Mouse (Mus musculus) inflammation-experienced regulatory T-cells, adult 6 months (primary cell): Measurements from ENCODE around the gene Lmntd1. TPM values are rescaled to one million over a fixed set of nuclear protein-coding genes. Genes with fewer than 3 reads are reported as not detected.

Experiments used
- ATAC-seq: one replicate; pipeline ENCODE4 v1.8.0; 2017
- polyA plus RNA-seq, 3 experiments: library from polyadenylated mRNA; unstranded; fragments of 100-300 nt; shearing (Covaris generic); gene quantifications; one replicate each; pipeline ENCODE4 v1.2.1; 2017

The Lmntd1 gene
- polyA plus RNA-seq, 3 experiments from 2014 or later, result not detected

DNA sequence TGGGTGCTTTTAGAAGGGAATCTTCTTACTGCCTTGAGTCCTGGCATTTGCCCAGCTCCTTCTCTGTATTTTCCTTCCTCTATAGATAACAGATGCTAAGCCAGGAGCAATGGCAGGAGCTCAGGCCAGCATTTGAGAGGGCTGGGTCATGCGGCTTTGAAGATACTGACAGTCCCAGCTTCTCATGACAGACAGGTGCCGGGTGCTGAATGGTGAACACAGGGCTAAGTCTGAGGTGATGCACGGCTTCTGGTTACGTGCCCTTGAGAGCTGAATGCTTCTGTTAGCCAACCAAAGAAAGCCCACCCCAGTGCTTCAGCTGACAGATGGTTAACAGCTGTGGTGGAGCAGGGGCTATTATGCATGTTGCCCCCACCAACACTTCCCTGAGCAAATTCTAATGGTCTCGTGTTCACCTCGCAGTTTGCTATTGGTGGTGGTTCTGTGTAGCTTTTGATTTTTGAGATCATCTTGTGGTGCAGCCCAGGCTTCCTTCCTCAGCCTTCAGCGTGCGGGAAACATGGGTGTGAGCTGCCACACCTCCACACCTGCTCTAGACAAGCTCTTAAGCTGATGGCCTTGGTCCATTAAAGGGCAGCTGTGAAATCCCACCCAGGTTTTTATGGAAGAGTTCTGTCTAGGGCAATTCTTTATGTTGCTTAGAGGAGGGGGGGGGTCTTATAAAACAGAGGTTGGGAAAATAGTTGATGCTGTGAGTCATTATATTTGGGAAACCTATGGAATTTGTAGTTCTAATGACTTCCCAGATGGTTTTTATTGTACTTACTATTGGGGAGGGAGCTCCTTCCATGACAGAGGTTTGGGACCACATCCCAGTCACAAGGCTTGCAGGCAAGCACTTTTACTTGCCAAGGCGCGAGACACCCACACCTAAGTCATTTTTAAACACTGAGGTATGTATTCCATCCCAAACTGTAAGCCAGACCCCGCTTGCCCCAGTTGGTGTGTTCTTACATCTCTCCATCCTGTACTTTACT lies 181.1 kb downstream of the Lmntd1 start:
- ATAC-seq, result no peak

- ATAC-seq, result no peak
Observed at GRCm38 (mm10) chr6:145431747-145432146, 182.4 kb downstream of the Lmntd1 start.

DNA sequence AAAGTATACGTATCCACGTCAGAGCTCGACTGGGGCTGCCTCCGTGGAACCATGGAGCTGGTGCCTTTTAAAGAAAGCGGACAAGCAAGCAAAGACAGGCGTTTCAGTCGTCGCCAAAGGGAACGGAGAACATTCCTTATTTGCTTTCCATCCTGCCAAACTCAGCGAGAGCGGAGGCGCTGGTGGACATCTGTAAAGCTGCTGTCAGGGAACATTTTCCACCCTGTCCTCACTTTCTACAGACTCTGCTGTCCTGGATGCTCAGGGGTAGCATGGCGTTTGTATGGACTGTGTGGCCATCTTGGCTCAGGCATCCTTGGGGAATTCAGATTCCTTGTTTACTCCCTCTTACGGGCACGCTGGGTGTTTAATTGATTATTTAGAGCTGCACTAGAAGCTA lies 186.7 kb downstream of the Lmntd1 start:
- no peak for ATAC-seq

GRCm38 (mm10) chr6:145426501-145426900 lies 187.6 kb downstream of the Lmntd1 start:
- no peak for ATAC-seq

DNA sequence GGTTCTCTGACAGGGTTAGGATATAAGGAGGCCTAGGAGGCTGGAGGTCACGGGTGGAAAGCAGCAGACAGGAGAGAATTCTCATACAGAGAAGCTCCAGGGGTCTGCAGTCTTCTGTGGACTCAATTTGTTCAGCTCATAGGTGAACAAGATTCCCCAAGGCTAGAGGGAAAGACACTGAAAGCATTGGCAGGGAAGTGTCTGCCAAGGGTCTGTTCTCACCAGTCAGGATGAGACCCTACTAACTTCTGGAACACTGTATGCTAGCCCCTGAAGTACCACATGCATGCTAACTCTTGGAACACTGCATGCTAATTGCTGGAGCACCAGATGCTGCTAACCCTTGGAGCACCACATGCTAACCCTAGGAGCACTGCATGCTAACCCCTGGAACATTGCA lies 190.0 kb downstream of the Lmntd1 start:
- ATAC-seq, result no peak

DNA sequence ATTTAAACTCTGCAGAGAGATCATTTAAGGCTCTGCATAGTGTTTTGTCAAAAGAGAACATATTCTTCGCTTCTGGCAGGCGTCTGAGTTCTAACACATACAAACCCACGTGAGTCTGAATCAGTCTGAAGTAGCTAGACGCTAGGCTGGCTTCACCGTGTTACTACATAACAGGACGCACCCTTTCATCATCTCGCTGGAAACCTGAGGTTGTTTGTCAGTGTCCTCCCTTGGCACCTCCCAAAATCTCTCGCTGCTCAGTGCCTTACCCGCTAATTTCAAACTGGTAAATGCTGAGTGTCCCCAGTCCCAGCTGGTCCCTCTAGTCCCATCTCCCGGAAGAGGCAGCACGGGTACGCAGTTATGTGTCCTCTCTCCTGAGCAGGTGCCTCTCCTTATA lies 190.6 kb downstream of the Lmntd1 start:
- no peak for ATAC-seq

DNA sequence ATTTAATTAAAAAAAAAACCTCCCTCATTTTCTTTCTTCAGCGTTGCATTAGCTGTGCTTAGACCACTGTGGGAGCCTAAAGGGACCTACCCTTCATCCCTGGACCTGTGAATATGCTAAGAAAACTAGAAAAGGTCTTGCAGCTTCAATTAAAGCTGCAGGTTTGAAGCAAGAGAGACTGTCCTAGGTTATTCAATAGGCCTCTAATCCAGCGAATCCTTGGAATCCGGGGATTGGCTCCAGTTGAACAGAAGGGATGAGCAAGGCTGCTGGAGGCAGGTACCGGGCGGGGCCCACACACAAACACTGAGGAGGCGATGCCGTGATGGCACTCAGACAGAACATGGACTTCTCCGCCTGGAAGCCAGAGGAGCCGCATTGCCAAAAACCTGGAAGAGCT lies 192.5 kb downstream of the Lmntd1 start:
- no peak for ATAC-seq

- no peak for ATAC-seq
Observed at GRCm38 (mm10) chr6:145420407-145420806, 193.7 kb downstream of the Lmntd1 start.

DNA sequence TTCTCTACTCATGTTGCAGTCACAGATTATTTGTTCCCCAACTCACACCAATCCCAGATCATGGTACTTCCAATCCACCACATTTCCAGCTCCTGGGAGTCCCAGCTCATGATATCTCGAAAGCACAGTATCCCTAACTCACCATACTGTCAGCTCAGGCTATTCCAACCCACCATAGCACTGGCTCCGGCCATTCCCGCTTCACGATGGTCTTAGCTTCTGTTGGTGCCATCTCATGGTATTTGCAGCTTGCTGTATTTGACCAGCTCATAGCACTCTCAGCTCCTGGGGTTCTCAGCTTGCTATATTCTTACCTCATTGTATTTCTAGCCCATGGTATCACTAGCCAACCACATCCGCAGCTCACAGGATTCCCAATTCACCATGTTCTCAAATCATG lies 195.3 kb downstream of the Lmntd1 start:
- ATAC-seq, result no peak

GRCm38 (mm10) chr6:145417720-145418440 lies 196.2 kb downstream of the Lmntd1 start:
- peak; percentile 41 for ATAC-seq

DNA sequence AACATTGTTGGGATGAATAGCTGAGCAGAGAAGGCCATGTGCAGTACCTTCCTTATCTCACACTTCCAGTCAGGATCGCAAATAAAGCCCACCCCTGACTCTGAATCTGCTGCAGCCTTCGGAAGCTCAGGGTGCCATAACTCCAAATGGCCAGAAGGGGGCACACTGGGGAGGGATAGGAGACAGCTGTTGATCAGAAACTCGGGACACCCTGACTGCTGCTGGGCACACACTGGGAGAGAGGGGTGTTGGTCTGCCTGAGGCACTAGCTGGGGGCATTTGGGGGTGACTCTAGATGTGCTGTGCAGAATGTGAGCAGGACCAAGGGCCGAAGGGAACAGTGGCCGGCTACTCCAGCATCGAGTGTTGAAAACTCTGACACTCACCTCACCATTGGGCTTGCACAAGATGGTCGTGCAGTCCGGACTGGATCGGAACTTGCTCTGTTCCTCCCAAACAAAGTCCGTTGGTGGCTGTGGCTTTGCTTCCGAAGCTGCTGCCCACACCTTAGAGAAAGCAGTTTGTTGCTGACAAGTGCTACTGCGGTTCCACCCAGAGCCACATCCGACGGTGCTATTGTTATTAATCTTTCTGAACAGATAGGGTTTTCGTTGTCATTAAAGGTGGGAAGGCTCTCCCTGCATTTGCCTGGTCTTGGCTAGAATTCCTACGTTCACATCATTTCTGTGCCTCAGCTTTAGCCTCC lies 197.0 kb downstream of the Lmntd1 start:
- peak; percentile 21 for ATAC-seq

GRCm38 (mm10) chr6:145404369-145405051 lies 209.6 kb downstream of the Lmntd1 start:
- no peak for ATAC-seq

- no peak for ATAC-seq
Observed at GRCm38 (mm10) chr6:145401140-145401539, 213.0 kb downstream of the Lmntd1 start.

DNA sequence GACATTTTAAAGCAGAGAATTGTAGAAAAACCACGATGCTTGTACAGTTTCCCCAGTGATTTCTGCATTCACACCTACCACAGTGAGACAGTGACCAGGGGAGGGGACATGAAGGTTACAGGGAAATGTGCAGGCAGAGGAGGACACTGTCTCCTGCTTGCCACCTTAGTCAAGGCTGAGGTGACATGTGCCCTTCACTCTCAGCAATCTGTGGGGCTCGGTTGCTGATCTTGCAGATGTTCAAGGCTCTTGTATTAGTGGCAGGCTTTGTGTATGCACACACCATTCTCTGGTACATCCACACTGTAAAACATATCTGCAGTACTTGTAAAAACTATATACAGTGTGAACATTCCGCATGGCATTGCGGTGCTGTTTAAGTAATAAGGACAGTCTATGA lies 216.2 kb downstream of the Lmntd1 start:
- no peak for ATAC-seq

GRCm38 (mm10) chr6:145396534-145396933 lies 217.6 kb downstream of the Lmntd1 start:
- ATAC-seq, result no peak

- ATAC-seq, result no peak
Observed at GRCm38 (mm10) chr6:145390421-145390820, 223.7 kb downstream of the Lmntd1 start.

DNA sequence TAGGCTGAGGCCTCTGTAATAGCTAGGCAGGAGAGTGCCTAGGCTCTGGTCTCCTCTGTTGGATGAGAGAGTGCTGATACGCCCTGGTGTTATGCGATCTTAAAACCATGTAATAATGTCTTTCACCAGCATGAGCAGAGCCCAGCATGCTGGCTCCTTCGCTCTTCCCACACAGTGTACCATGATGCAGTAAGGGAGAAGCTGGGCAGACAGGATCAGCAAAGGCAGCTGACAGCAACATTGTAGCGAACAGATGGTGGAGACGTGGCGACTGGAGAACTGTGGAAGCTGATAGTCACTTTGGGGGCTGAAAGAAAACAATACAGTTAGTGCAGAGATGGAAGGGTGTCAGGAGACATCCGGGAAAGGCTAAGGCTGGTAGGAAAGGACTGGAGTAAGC lies 224.2 kb downstream of the Lmntd1 start:
- no peak for ATAC-seq

DNA sequence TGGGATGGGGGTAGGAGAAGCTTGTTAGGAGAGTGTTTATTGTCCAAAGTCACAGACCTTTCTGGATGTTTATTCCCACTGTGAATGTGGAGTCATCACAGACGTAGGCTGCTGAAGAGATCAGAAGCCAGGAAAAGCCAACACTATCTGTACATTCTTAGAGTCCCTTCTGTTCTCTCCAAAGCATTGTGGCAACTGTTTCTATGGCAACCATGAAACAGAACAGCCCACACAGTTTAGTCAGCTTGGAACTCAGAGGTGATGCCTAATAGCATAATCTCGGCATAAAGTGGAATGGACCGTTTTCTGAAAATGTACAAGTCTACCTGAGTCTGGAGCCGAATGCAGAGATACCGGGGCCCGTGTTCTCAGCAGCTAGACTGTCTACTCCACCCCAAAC lies 226.7 kb downstream of the Lmntd1 start:
- no peak for ATAC-seq

- no peak for ATAC-seq
Observed at GRCm38 (mm10) chr6:145382586-145383380, 231.3 kb downstream of the Lmntd1 start.

DNA sequence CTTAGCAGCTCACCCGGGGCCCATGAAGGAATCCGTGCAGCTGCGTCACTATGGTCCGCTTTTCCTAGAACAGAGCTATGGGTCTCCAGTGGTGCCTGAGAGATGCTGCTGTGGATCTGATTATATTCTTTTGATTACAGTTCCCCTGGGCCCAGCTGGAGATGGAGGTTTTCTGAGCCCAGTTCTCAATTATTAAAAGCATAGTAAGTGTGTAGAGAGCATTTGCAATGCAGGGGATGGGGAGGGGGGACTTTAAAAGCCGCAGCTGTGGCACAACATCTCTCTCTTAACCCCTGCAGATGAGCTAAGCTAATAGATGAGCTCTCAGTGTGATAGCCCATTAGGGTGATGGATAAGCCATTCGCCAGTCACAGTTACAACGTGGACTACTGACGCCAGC lies 233.2 kb downstream of the Lmntd1 start:
- no peak for ATAC-seq

DNA sequence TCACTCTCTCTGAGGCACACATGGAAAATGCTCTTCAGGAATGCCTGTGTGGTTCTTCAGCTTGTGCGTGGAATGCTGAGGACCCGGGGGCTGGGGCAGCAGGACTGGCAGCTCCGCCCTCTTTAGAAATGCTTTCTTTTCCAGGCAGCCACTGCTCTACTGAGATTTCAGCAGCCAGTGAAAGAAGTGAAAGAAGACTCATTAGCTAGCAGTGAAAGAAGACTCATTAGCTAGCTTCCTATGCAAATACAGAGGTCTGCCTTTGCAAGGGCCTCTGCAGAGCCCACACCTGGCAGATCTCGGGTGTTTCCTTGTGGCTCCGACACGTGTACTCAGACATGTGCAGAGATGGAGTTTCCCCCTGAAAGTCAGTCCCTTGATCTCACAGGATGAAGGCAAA lies 234.9 kb downstream of the Lmntd1 start:
- peak; percentile 35 for ATAC-seq

DNA sequence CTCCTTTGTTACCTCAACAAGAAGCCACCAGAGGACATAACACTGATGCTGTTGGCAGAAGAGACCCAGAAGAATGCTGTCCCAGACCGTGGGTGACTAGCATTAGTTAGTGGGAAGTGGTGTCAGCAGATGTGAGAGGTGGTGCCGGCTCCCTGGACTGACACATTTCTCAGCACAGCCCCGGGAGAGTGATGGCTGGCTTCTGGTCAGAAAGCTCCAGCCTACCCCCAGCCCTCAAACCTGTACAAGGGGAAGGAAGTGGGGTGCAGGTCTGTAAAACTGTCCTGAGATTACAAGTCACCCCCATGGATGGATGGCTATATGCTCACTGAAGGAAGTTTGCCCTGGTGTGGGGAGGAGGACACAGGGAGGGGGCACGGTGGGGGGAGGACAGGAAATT lies 235.4 kb downstream of the Lmntd1 start:
- peak; percentile 34 for ATAC-seq
